Mouse (Mus musculus) layer of hippocampus, adult 2 months (tissue): ENCODE measurements around the gene Kif1b. TPM values are rescaled to one million over a fixed set of nuclear protein-coding genes. Genes with fewer than 3 reads are reported as not detected.
"Not testable (repeated sequence)": the region's sequence is repeated elsewhere in the genome, so short reads cannot be mapped to it uniquely, and the experiment has no call there.

Experiments
- DNase-seq, 2 experiments: peaks; one replicate each; pipeline ENCODE4 v3.0.0; 2022; ENCODE audit warnings: low spot score in 2 of 2
- H3K27ac ChIP-seq: fragments of 200-600 bp; 2 replicates; pipeline ENCODE4 v1.8.1; 2022
- H3K4me3 ChIP-seq: fragments of 200-600 bp; 2 replicates; pipeline ENCODE4 v1.8.1; 2022; ENCODE audit warnings: mild to moderate bottlenecking
- CTCF ChIP-seq: fragments of 200-600 bp; conservative IDR thresholded peaks from 2 replicates; pipeline ENCODE4 v1.8.1; 2022; ENCODE audit warnings: antibody characterized with exemption, mild to moderate bottlenecking, moderate library complexity
- total RNA-seq, 2 experiments: library from RNA; stranded (reverse); gene quantifications; 2 replicates each; pipeline ENCODE4 v1.2.3; 2021

Gene Kif1b
- total RNA-seq, 2 experiments from 2014 or later = 403 to 414 TPM

DNA sequence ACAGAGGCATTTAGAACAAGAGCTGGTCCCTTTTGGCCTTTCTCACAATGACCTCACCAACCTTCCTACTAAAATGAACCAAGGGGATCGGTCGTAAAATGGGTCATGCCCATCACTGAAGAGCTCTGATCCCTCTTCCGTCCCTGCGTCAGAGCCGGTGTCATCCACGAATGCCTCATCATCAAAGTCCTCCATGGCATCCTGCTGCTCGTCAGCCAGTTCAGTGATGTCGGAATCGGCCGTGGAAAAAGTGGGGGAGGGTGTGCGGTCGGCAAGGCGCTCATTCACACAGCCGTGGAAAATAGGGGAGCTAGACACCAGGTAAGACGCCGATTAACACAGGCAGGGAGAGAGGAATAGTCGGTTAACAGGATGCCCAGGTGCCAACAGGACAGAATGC lies 87.0 kb downstream of the Kif1b start:
- no peak for DNase-seq
- no peak for TF ChIP-seq CTCF
- Histone ChIP-seq H3K4me3 (no peak overlapping the region), H3K27ac (peak overlapping the region; percentile 89)

DNA sequence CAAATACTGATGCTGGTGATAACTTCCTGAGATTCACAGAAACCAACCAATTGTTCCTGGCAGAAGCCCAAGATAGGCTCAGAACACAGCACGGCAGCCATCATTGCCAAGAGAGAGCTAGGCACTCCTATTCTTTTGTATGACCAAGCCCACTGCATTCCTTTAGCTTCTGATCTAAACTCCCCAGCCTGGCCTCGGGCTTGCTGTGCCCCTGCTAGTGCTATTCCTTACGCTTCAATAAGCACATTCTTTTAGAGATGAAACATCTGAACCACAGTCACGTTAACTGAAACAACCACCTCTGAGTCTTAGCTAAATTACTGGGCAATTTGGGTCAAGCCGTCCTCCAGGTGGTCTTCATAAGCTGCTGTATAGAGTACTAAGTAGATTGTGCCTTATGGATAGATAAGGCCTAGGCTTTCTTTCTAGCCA lies 87.4 kb downstream of the Kif1b start:
- peak; percentile 55 to 72 for DNase-seq
- Histone ChIP-seq H3K4me3 (no peak overlapping the region), H3K27ac (peak overlapping the region; percentile 89)
- TF ChIP-seq CTCF = no peak

DNA sequence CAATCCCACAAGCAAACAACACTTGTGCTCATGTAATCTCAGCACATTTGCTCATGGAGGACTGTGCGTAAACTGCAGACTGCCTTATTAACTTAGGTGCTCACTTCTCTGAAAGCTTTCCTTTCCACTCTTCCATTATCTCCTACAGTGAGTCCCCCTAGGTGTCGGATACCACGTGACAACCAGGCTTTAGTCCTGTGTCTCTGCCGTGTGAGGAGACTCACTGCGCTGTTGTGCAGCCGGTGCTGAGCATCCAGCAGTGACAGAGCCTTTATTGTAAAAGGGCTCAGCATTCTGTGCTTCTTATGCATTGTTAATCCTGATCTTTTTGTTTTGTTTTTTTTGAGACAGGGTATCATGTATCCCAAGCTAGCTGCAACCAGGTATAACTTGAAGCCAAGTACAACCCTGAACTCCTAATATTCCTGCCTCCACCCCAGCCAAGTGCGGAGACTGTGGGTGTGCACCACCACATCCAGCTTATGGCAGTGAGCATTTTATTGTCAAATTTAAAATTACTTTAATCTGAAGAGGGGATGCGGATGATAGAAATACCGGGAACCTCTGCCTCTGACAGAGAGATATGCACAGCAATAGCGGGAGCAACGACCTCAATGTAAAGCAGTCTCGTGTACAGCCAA lies 88.0 kb downstream of the Kif1b start:
- no peak overlapping the region for H3K4me3 ChIP-seq
- H3K27ac ChIP-seq = peak overlapping the region; percentile 89
- no peak for DNase-seq
- TF ChIP-seq CTCF = no peak

DNA sequence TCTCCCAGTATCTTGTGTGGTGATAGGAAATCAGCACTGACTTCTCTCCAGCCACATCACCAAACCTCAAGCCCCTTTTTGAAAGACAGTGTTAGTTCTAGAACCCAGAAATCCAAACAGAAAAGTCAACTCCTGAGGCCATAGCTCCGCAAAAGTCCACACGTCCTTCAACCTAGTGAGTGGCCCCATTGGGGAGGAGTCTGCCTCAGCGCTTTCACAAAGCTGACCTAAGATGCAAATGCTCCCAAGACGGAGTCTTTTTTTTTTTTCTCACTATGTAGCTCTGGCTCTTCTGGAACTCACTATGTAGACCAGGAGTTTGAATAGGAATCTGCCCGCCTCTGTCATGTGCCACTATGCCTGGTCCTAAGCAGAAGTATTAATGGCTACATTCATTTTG lies 89.0 kb downstream of the Kif1b start:
- H3K27ac ChIP-seq = peak overlapping the region; percentile 89; the same call in 1 of the 2 replicates
- DNase-seq = no peak
- TF ChIP-seq CTCF = no peak
- H3K4me3 ChIP-seq = no peak overlapping the region

DNA sequence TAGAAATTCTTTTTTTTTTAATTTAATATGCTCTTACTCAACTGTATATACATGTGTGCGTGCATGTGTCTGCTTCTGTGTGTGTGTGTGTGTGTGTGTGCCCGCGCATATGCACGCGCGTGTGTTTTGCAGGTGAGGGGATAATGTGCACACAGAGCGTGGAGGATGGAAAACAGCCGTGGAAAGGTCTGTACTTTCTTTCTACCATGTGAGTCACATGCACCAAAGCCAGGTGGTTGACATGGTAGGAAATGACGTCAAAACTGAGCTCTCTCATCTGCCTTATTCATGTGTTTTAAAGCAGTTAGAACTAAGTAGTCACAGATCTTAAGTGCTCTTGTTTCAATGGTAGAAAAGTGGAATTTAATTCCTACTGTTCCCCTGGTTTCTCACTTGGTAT lies 91.5 kb downstream of the Kif1b start:
- Histone ChIP-seq H3K27ac (no peak overlapping the region), H3K4me3 (no peak overlapping the region)
- DNase-seq = no peak
- TF ChIP-seq CTCF = no peak

DNA sequence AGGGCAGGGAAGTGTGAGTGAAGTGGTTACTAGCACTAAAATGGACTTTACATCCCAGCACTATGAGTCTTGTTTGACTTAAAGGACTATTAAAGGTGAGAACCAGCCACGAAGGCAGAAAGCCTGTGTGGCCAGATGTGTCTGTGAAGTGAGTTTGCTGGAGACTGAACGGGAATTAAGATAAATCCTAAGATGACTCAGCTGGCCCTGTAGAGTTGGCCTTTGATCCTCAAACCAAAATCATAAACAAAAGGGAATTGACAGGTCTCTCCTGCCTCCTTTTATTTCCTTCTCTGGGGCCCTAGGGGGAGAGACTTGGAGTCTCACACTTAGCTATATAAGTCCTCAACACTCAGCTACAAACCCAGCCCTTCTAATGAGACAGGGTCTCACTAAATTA lies 92.1 kb downstream of the Kif1b start:
- no peak for DNase-seq

DNA sequence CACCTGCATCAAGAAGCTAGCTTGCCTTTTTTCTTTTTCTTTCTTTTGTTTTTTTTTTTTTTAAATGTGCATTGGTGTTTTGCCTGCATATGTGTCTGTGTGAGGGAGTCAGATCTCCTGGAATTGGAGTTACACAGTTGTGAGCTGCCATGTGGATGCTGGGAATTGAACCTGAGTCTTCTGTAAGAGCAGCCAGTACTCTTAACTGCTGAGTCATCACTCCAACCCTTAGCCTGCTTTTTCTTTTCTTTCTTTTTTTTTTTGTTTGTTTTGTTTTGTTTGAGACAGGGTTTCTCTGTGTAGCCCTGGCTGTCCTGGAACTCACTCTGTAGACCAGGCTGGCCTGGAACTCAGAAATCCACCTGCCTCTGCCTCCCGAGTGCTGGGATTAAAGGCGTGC lies 93.0 kb downstream of the Kif1b start:
- not testable (repeated sequence) for DNase-seq, H3K4me3 ChIP-seq, H3K27ac ChIP-seq

More for the DNA sequence above, 92.1 kb downstream of the Kif1b start:
- Histone ChIP-seq H3K27ac (no peak overlapping the region; the same call in 1 of the 2 replicates), H3K4me3 (no peak overlapping the region)
- no peak for TF ChIP-seq CTCF

DNA sequence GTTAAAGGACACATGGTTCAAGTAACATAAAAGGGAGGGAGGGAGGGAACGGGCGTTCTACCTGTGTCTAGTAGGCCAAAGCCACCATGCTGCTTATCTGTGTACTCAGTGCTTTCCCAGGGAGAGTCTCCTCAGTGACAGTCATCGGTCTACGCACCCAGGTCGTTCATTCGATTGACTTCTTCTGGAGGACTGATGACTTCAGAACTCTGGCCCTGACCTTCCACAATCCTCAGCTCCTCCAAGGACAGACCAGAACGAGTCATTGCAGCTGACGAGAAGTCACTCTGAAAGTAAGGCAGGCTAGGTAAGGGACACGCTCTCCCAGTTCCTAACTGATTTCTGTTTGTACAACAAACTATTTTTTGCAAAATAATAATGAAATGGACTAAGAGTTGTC lies 94.0 kb downstream of the Kif1b start:
- DNase-seq = no peak
- Histone ChIP-seq H3K4me3 (no peak overlapping the region), H3K27ac (no peak overlapping the region)
- no peak for TF ChIP-seq CTCF

DNA sequence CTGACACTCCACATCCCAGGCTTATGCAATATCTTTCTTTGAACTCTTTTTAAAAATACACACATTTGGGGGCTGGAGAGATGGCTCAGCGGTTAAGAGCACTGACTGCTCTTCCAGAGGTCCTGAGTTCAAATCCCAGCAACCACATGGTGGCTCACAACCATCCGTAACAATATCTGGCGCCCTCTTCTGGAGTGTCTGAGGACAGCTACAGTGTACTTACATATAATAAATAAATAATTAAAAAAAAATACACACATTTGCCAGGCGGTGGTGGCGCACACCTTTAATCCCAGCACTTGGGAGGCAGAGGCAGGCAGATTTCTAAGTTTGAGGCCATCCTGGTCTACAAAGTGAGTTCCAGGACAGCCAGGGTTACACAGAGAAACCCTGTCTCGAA lies 96.1 kb downstream of the Kif1b start:
- peak; percentile 63 for TF ChIP-seq CTCF
- not testable (repeated sequence) for H3K4me3 ChIP-seq, DNase-seq, H3K27ac ChIP-seq

DNA sequence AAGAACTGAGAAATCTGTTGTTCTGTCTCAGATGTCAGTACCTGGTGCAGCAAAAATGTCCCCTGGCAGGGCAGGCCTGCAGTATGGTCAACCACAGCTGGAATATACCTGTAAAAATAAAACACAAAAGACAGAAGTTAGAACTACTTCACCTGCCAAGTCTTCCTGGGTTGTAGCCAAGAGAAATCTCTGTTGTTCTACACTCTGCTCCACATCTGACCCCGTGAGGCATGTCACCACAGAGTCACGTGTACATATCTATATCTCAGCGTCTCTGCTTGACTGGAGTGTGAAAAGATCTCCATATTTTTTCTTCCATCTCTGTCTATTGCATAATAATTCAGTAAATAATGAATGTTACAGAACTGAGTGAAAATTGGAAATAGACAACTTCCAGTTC lies 105.0 kb downstream of the Kif1b start:
- no peak overlapping the region for H3K27ac ChIP-seq
- H3K4me3 ChIP-seq = no peak overlapping the region
- no peak for DNase-seq
- TF ChIP-seq CTCF = no peak

DNA sequence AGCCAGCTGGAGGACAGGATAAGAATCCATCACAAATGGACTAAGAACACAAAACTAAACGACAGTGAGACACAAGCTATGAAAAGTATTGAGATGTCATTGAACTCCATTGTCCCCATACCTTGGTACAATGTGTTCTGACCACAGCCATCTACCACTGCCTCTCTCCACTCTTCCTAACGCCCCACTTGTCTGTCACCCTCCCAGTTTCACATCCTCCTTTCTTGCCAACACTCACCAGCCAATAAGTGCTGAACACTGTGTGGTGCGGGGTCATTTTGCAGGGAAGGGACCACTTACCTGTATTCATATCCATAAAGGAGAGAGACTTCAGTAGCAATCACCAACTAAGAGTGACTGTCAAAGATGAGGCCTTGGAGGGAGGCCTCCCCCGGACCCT lies 106.4 kb downstream of the Kif1b start:
- H3K27ac ChIP-seq = no peak overlapping the region
- H3K4me3 ChIP-seq = no peak overlapping the region
- no peak for DNase-seq
- no peak for TF ChIP-seq CTCF

DNA sequence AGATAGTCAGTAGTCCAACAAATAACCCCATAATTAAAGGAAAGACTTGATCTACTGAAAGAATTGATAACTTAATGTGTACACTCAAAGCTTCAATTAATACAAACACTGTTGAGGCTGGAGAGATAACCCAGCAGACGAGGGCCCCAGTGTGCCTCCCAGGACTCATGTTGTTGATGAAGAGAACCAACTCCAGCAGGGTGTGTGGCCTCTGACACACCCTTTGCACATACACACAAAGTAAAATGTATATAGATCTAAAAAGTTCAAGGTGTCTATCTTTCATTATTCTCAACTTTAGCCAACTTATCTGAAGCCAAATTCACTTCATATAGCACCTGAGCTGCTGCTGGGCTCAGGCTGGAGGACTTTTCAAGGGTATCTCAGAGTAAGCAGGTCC lies 110.3 kb downstream of the Kif1b start:
- no peak overlapping the region for H3K4me3 ChIP-seq
- DNase-seq = no peak
- no peak for TF ChIP-seq CTCF
- H3K27ac ChIP-seq = no peak overlapping the region

DNA sequence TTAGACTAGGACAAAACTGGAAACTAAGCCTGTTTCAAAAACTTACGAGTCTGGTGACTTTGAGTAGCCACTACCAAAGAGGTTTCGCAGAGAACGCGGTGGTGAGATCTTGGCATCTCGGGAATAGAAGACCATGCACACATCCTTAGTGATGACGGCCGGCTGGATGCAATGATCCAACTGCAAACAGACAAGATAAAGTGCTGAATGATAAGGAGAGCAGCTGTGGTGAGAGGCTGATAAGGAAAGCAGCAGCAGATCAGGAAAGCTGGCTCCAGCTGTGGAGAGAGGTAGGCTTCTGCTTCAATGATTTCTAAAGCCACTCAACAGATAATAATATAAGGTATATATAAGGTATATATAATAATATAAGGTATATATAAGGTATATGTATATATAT lies 116.4 kb downstream of the Kif1b start:
- no peak for DNase-seq
- no peak overlapping the region for H3K27ac ChIP-seq
- H3K4me3 ChIP-seq = no peak overlapping the region
- TF ChIP-seq CTCF = no peak

DNA sequence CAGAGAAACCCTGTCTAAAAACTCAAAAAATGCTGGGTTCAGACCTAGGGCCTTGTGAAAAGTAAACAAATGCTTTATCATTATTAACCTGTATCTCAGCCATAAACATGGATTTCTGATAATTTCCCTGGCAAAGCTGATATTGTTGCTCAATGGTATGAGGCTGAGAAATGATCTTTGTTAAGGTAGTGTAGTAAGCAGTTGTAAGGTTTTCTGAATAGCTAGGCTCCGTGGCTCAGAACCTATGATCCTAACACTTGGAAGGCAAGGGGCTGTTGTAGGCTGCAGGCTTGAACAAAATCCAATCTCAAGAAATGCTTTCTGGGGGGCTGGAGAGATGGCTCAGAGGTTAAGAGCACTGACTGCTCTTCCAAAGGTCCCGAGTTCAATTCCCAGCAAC lies 118.9 kb downstream of the Kif1b start:
- DNase-seq = no peak
- Histone ChIP-seq H3K27ac (no peak overlapping the region; the same call in 1 of the 2 replicates), H3K4me3 (no peak overlapping the region)
- TF ChIP-seq CTCF = 0 out of 2 replicates have a peak, but pooled peaks have one; percentile 5
